Mouse (Mus musculus) ES-E14 (cell line): ENCODE results near the gene Pde7b.

Source experiments
- HCFC1 ChIP-seq: IDR thresholded peaks from 2 replicates; pipeline ENCODE4 v1.6.1; 2012; ENCODE audit warnings: low read length, inconsistent platforms, borderline replicate concordance; ENCODE audit not compliant: insufficient read depth
- MAFK ChIP-seq: IDR thresholded peaks from 2 replicates; pipeline ENCODE4 v1.6.1; 2014; ENCODE audit warnings: mild to moderate bottlenecking, low read depth, low read length, inconsistent platforms; ENCODE audit not compliant: insufficient read depth
- ZNF384 ChIP-seq: IDR thresholded peaks from 2 replicates; pipeline ENCODE4 v1.6.1; 2012; ENCODE audit warnings: low read depth, low read length, inconsistent platforms

DNA sequence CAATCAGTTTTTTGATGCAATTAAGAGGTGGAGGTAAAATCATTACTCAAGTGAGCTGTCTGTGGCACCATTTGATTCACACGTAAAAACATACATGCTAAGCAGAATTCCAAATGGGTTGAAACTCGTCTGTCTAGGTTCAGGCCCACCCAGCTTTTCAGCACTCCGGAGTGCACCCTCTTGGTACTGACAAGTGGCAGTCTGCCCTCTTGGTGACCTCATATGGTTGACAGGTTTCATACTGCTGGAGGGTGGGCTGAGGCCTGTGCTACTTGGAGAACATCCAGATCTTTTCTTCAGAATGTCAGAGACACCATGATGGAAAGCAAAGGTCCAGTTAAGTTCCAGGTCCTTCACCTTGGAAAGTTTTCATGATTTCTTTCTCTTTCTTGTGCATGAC is 265.7 kb downstream of the Pde7b start:
- TF ChIP-seq ZNF384: no peak
- no peak for TF ChIP-seq HCFC1
- TF ChIP-seq MAFK: no peak
